Mouse (Mus musculus): ENCODE results near the gene Gnmt. TPM values are rescaled to one million over a fixed set of nuclear protein-coding genes. Genes with fewer than 3 reads are reported as not detected.

Gnmt gene
- total RNA-seq (2014; rRNA removed) (3,482 and 4,252 TPM in 2 replicates), polyA plus RNA-seq (2012; rRNA removed) (4,950 and 5,107 TPM in 2 replicates)

GRCm38 (mm10) chr17:46728904-46729318 is at the start of gene Gnmt:
Gene Gnmt (minus strand): TSS chr17:46729168.
- Histone ChIP-seq H3K27me3 (ENCODE audit: control insufficient read depth, insufficient read depth, low read length) (no peaks in the 10 kb centered on the region), H3K79me2 (ENCODE audit: control insufficient read depth, insufficient read depth, low read length) (no peaks in the 10 kb centered on the region), H3K27ac (replicated peaks; ENCODE audit: insufficient read depth, low read depth, low read length) (peak within 1 kb of the TSS; percentile 98), H3K36me3 (ENCODE audit: control insufficient read depth, insufficient read depth, low read length) (peaks cover 10% of the 10 kb centered on the region), H3K9ac (ENCODE audit: low read depth, low read length) (peak within 1 kb of the TSS; percentile 93), H3K4me3 (ENCODE audit: insufficient read depth, low read depth, low read length) (peak within 1 kb of the TSS; percentile 83), H3K4me1 (ENCODE audit: control insufficient read depth, insufficient read depth, low read length) (peaks cover 15% of the 10 kb centered on the region)
- 16% methylated on average over 24 of the region's 24 CpGs for WGBS
- peak; percentile 99 for TF ChIP-seq POLR2A (IDR thresholded peaks at IDR 0.05; ENCODE audit: extremely low read depth, insufficient read depth, low read length)
- no peak for TF ChIP-seq CTCF (IDR thresholded peaks at IDR 0.05; ENCODE audit: low read depth, low read length)
- DNase-seq (ENCODE audit: extremely low read depth, low read depth, low spot score): peak; percentile 94

- Histone ChIP-seq H3K36me3 (ENCODE audit: control insufficient read depth, insufficient read depth, low read length) (peaks cover 46% of the 10 kb centered on the region), H3K79me2 (ENCODE audit: control insufficient read depth, insufficient read depth, low read length) (peaks cover 10% of the 10 kb centered on the region; the same call in 1 of the 2 replicates), H3K4me3 (ENCODE audit: insufficient read depth, low read depth, low read length) (no peak overlapping the region), H3K27ac (replicated peaks; ENCODE audit: insufficient read depth, low read depth, low read length) (no peak overlapping the region), H3K4me1 (ENCODE audit: control insufficient read depth, insufficient read depth, low read length) (peaks cover 6% of the 10 kb centered on the region), H3K9ac (ENCODE audit: low read depth, low read length) (no peak overlapping the region), H3K27me3 (ENCODE audit: control insufficient read depth, insufficient read depth, low read length) (no peaks in the 10 kb centered on the region)
- 82% methylated on average over 3 of the region's 3 CpGs for whole genome bisulfite sequencing
- DNase-seq (ENCODE audit: extremely low read depth, low read depth, low spot score): no peak
- no peak for TF ChIP-seq CTCF (IDR thresholded peaks at IDR 0.05; ENCODE audit: low read depth, low read length)
- TF ChIP-seq POLR2A (IDR thresholded peaks at IDR 0.05; ENCODE audit: extremely low read depth, insufficient read depth, low read length): no peak
Observed at GRCm38 (mm10) chr17:46776087-46776486, 47.1 kb upstream of the Gnmt start.

DNA sequence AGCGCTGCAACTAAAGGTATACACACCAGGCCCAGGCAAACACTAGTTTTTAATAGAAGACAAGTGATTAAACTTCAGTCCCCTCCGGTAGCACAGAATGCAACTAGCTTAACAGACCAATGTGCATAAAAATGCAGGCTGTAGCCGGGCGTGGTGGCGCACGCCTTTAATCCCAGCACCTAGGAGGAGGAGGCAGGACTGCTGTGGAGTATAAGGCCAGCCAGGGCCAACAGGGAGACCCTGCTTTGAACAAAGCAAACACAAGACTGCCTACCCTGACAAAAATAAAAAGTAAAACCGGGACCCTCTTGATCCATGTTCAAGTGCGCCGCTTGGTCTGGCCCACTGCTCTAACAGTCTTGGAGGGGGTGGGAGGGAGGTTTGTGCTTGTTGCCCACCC is 46.1 kb upstream of the Gnmt start:
- peaks cover 42% of the 10 kb centered on the region for H3K36me3 ChIP-seq (ENCODE audit: control insufficient read depth, insufficient read depth, low read length)
- H3K9ac ChIP-seq (ENCODE audit: low read depth, low read length): no peak overlapping the region
- peaks cover 6% of the 10 kb centered on the region for H3K4me1 ChIP-seq (ENCODE audit: control insufficient read depth, insufficient read depth, low read length)
- no peak overlapping the region for H3K4me3 ChIP-seq (ENCODE audit: insufficient read depth, low read depth, low read length)
- no peaks in the 10 kb centered on the region for H3K27me3 ChIP-seq (ENCODE audit: control insufficient read depth, insufficient read depth, low read length)
- no peak overlapping the region for H3K27ac ChIP-seq (replicated peaks; ENCODE audit: insufficient read depth, low read depth, low read length)
- TF ChIP-seq CTCF (IDR thresholded peaks at IDR 0.05; ENCODE audit: low read depth, low read length) (no peak), POLR2A (IDR thresholded peaks at IDR 0.05; ENCODE audit: extremely low read depth, insufficient read depth, low read length) (no peak)
- DNase-seq (ENCODE audit: extremely low read depth, low read depth, low spot score): no peak
- WGBS: 97% methylated on average over 9 of the region's 9 CpGs
- peaks cover 8% of the 10 kb centered on the region; the same call in 1 of the 2 replicates for H3K79me2 ChIP-seq (ENCODE audit: control insufficient read depth, insufficient read depth, low read length)

DNA sequence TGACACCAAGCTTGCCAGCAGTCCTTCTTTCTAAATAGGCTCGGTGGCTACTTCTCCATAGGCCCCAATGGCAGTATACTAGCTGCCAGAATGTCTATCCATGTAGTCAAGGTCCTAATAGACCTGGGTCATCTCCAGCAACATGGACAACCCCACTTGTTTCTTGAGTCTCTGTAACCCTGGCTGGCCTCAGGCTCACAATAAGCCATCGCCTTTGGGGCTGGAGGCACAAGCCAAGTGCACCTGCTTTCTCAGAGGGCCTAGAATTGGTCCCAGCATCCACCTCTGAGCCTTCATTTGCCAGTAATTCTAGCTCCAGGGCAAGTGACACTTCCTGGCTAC is 45.1 kb upstream of the Gnmt start:
- H3K4me3 ChIP-seq (ENCODE audit: insufficient read depth, low read depth, low read length): no peak overlapping the region
- no peak for TF ChIP-seq CTCF (IDR thresholded peaks at IDR 0.05; ENCODE audit: low read depth, low read length)
- no peak for TF ChIP-seq POLR2A (IDR thresholded peaks at IDR 0.05; ENCODE audit: extremely low read depth, insufficient read depth, low read length)

DNA sequence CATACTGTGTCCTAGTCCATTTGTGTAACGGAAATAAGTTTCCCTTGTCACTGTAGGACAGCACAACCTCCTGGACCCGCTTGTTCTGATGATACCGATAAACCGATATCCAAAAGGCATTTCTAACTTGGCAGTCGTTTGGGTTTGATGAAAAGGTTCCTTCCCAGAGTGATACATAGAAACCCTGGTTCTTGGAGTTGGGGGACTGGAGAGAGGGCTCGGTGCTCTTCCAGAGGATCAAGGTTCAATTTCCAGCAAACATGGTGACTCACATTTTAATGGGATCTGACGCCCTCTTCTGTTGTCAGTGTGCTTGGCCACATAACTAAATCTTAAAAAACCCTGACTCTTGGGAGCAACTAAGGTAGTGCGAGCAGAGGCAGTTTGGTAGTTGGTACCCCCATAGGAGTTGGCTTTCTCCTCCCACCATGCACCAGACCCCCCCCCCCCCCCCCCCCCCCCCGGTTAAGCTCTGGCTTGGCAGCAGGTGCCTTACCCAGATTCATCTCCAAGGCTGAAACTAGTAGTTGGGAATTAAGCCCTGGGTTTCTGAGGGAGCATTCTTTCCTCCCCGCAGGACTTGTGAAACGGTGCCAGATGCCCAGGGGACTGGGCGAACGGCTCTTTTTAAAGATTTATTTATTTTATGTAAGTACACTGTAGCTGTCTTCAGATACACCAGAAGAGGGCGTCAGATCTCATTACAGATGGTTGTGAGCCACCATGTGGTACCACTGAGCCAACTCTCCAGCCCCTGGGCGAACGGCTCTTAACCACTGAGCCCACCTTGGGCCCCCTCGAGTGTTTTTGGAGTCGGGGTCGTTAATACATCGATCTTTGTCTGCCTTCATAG is 44.5 kb upstream of the Gnmt start:
- H3K4me1 ChIP-seq (ENCODE audit: control insufficient read depth, insufficient read depth, low read length): peaks cover 6% of the 10 kb centered on the region
- peak; percentile 23 for TF ChIP-seq CTCF (IDR thresholded peaks at IDR 0.05; ENCODE audit: low read depth, low read length)
- TF ChIP-seq POLR2A (IDR thresholded peaks at IDR 0.05; ENCODE audit: extremely low read depth, insufficient read depth, low read length): no peak
- H3K79me2 ChIP-seq (ENCODE audit: control insufficient read depth, insufficient read depth, low read length): peaks cover 3% of the 10 kb centered on the region; the same call in 1 of the 2 replicates
- H3K4me3 ChIP-seq (ENCODE audit: insufficient read depth, low read depth, low read length): peak overlapping the region; percentile 88
- peak overlapping the region; percentile 94 for H3K27ac ChIP-seq (replicated peaks; ENCODE audit: insufficient read depth, low read depth, low read length)
- WGBS: 6% methylated on average over 20 of the region's 20 CpGs
- H3K27me3 ChIP-seq (ENCODE audit: control insufficient read depth, insufficient read depth, low read length): no peaks in the 10 kb centered on the region
- peaks cover 28% of the 10 kb centered on the region for H3K36me3 ChIP-seq (ENCODE audit: control insufficient read depth, insufficient read depth, low read length)
- peak; percentile 76 for DNase-seq (ENCODE audit: extremely low read depth, low read depth, low spot score)
- H3K9ac ChIP-seq (ENCODE audit: low read depth, low read length): peak overlapping the region; percentile 91

More for the DNA sequence above, 45.1 kb upstream of the Gnmt start:
- peak; percentile 40 for DNase-seq (ENCODE audit: extremely low read depth, low read depth, low spot score)
- Histone ChIP-seq H3K9ac (ENCODE audit: low read depth, low read length) (peak overlapping the region; percentile 53), H3K27ac (replicated peaks; ENCODE audit: insufficient read depth, low read depth, low read length) (peak overlapping the region; percentile 94), H3K79me2 (ENCODE audit: control insufficient read depth, insufficient read depth, low read length) (peaks cover 3% of the 10 kb centered on the region; the same call in 1 of the 2 replicates), H3K27me3 (ENCODE audit: control insufficient read depth, insufficient read depth, low read length) (no peaks in the 10 kb centered on the region), H3K4me1 (ENCODE audit: control insufficient read depth, insufficient read depth, low read length) (peaks cover 6% of the 10 kb centered on the region), H3K36me3 (ENCODE audit: control insufficient read depth, insufficient read depth, low read length) (peaks cover 34% of the 10 kb centered on the region)
- WGBS: 26% methylated on average over 2 of the region's 2 CpGs
